Mouse (Mus musculus): ENCODE data around the gene Wdr91. TPM values are rescaled to one million over a fixed set of nuclear protein-coding genes. Genes with fewer than 3 reads are reported as not detected.

Wdr91 gene
- polyA plus RNA-seq, 1 experiment = 4.7 TPM

- WGBS = 70% methylated on average over 21 of the region's 21 CpGs
- Histone ChIP-seq H3K27me3 (ENCODE audit: control insufficient read depth, insufficient read depth, low read length) (no peaks in the 10 kb centered on the region), H3K4me1 (ENCODE audit: control insufficient read depth, insufficient read depth, insufficient read length, low read length) (peaks cover 9% of the 10 kb centered on the region; the same call in 1 of the 2 replicates), H3K27ac (ENCODE audit: insufficient read depth, low read depth, low read length) (peak overlapping the region; percentile 48), H3K36me3 (ENCODE audit: control insufficient read depth, insufficient read depth, low read length) (peaks cover 3% of the 10 kb centered on the region; the same call in 1 of the 2 replicates), H3K4me3 (ENCODE audit: low read depth, low read length) (no peak overlapping the region)
- TF ChIP-seq POLR2A (IDR thresholded peaks at IDR 0.05; ENCODE audit: low read depth, low read length) (no peak), CTCF (IDR thresholded peaks at IDR 0.05; ENCODE audit: extremely low read depth, insufficient read length, insufficient replicate concordance, low read depth, low read length) (no peak)
These were observed 36.4 kb downstream of the Wdr91 start for GRCm38 (mm10) chr6:34874101-34874921.

DNA sequence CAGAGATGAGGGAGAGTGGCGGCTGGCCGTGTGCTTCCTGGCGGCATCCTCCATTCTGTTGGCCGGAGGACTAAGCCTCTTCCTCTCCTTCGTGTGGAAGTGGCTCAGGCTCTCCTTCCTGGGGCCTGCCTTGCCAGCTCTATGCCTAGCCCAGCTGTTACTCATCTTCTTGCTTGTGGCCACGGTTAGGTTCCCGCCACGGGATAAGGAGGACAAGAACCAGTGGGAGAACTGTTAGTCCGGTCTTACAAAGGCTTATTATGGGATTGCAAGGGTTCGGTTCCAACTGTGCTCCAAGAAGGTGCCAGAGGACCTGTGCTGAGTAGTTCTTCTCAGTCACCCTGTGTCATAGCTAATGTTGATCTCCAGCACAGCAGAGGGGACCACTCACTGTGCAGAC lies 37.8 kb downstream of the Wdr91 start:
- Histone ChIP-seq H3K36me3 (ENCODE audit: control insufficient read depth, insufficient read depth, low read length) (peaks cover 3% of the 10 kb centered on the region; the same call in 1 of the 2 replicates), H3K27ac (ENCODE audit: insufficient read depth, low read depth, low read length) (no peak overlapping the region), H3K4me3 (ENCODE audit: low read depth, low read length) (no peak overlapping the region), H3K27me3 (ENCODE audit: control insufficient read depth, insufficient read depth, low read length) (no peaks in the 10 kb centered on the region), H3K4me1 (ENCODE audit: control insufficient read depth, insufficient read depth, insufficient read length, low read length) (peaks cover 11% of the 10 kb centered on the region; the same call in 1 of the 2 replicates)
- no peak for TF ChIP-seq POLR2A (IDR thresholded peaks at IDR 0.05; ENCODE audit: low read depth, low read length)
- 83% methylated on average over 10 of the region's 10 CpGs for WGBS

DNA sequence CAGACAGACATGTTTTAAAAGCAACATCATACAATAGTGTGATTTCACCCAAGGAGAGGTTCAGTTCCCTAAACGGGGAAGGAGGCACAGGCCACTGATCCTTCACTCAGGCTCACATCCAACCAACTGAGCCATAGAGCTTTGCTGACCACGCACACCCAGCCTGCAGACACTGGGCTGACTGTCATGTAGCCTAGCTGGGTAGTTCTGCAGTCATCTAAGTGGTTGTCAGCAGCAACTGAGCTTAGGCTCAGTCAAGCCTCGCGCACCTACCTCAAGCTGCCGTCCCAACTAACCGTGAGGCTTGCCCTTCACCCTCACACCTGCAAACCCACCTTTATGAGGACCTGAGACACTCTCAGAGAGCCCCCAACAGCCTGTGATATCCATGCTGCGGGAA lies 38.7 kb downstream of the Wdr91 start:
- Histone ChIP-seq H3K36me3 (ENCODE audit: control insufficient read depth, insufficient read depth, low read length) (peaks cover 3% of the 10 kb centered on the region; the same call in 1 of the 2 replicates), H3K4me3 (ENCODE audit: low read depth, low read length) (no peak overlapping the region), H3K27ac (ENCODE audit: insufficient read depth, low read depth, low read length) (no peak overlapping the region), H3K4me1 (ENCODE audit: control insufficient read depth, insufficient read depth, insufficient read length, low read length) (peaks cover 16% of the 10 kb centered on the region), H3K27me3 (ENCODE audit: control insufficient read depth, insufficient read depth, low read length) (no peaks in the 10 kb centered on the region)
- 89% methylated on average over 7 of the region's 7 CpGs for WGBS
- TF ChIP-seq CTCF (IDR thresholded peaks at IDR 0.05; ENCODE audit: extremely low read depth, insufficient read length, insufficient replicate concordance, low read depth, low read length) (no peak), POLR2A (IDR thresholded peaks at IDR 0.05; ENCODE audit: low read depth, low read length) (no peak)

DNA sequence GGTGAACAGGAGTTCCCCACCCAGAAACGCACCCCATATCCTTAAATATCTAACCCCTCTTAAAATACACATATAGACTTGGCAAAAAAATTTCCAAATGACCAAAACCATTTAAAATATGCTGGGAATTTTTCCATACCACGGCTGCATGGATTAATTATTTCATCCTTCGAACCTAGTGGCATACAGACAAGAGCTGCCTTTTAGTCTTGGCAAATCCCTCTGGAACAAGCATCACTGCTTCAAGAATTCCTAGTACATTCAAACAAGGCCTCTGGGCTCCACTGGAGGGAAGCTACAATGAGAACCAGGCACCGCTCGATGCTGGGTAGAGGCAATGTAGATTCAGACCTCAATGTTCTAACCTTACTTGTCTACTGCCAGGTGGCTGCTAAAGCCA lies 40.0 kb downstream of the Wdr91 start:
- H3K27ac ChIP-seq (ENCODE audit: insufficient read depth, low read depth, low read length) = no peak overlapping the region
- peaks cover 3% of the 10 kb centered on the region for H3K36me3 ChIP-seq (ENCODE audit: control insufficient read depth, insufficient read depth, low read length)
- H3K4me3 ChIP-seq (ENCODE audit: low read depth, low read length) = no peak overlapping the region
- 80% methylated on average over 5 of the region's 5 CpGs for WGBS
- peaks cover 21% of the 10 kb centered on the region for H3K4me1 ChIP-seq (ENCODE audit: control insufficient read depth, insufficient read depth, insufficient read length, low read length)
- H3K27me3 ChIP-seq (ENCODE audit: control insufficient read depth, insufficient read depth, low read length) = no peaks in the 10 kb centered on the region
- no peak for TF ChIP-seq POLR2A (IDR thresholded peaks at IDR 0.05; ENCODE audit: low read depth, low read length)
- TF ChIP-seq CTCF (IDR thresholded peaks at IDR 0.05; ENCODE audit: extremely low read depth, insufficient read length, insufficient replicate concordance, low read depth, low read length) = no peak

DNA sequence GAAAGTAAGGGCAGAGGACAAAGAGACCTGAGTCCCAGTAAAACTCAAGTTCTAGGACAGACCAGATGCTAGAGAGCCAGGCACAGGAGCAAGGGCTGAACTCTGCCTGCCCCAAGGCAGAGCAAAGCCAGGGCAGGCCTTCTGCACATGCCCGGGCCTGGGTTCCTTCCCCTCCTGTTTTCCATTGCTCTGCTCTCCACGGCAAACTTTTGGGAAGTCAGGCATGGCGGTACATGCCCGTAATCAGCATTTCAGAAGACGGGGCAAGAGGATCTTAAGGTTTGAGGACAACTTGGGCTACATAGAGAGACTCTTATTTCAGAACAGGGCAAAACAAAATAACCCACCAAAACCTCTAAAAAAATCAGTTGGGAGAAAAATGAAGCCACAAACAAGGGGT lies 40.5 kb downstream of the Wdr91 start:
- Histone ChIP-seq H3K4me1 (ENCODE audit: control insufficient read depth, insufficient read depth, insufficient read length, low read length) (peaks cover 26% of the 10 kb centered on the region), H3K36me3 (ENCODE audit: control insufficient read depth, insufficient read depth, low read length) (peaks cover 3% of the 10 kb centered on the region), H3K4me3 (ENCODE audit: low read depth, low read length) (no peak overlapping the region), H3K27me3 (ENCODE audit: control insufficient read depth, insufficient read depth, low read length) (no peaks in the 10 kb centered on the region), H3K27ac (ENCODE audit: insufficient read depth, low read depth, low read length) (no peak overlapping the region)
- 82% methylated on average over 5 of the region's 5 CpGs for WGBS
- TF ChIP-seq CTCF (IDR thresholded peaks at IDR 0.05; ENCODE audit: extremely low read depth, insufficient read length, insufficient replicate concordance, low read depth, low read length) (no peak), POLR2A (IDR thresholded peaks at IDR 0.05; ENCODE audit: low read depth, low read length) (no peak)

DNA sequence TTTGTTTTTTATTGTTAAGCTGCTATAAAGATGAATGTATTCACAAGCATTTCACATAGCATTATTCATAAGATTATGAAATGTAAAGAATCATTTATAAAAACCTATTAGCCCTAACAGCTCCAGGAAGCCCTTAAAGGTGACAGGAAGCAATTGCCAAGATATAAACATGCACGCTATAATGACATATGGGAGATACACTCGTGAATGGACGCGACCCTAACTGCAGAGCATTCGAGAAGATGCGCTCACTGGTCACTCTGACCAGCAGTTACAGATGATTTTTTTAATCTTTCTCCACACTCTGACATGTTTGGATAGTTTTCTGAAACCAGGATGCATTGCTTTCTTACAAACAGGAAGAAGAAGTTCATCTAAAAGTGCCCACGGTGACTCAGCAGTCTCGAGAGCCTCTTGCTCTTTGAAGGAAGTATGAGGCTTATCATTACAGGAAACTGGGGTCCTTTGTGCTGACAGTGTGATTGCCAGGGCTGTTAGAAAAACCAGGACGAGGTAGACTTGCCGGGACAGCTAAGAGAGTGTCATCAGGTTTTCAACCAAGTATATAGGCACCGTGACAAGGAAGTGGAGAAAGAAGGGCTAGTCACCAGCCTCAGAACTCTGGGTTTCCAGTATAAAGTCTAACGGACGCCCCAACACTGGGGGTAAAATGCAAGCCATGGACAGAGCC lies 41.3 kb downstream of the Wdr91 start:
- Histone ChIP-seq H3K27ac (ENCODE audit: insufficient read depth, low read depth, low read length) (peak overlapping the region; percentile 57), H3K36me3 (ENCODE audit: control insufficient read depth, insufficient read depth, low read length) (peaks cover 3% of the 10 kb centered on the region), H3K4me3 (ENCODE audit: low read depth, low read length) (no peak overlapping the region), H3K4me1 (ENCODE audit: control insufficient read depth, insufficient read depth, insufficient read length, low read length) (peaks cover 26% of the 10 kb centered on the region), H3K27me3 (ENCODE audit: control insufficient read depth, insufficient read depth, low read length) (no peaks in the 10 kb centered on the region)
- TF ChIP-seq POLR2A (IDR thresholded peaks at IDR 0.05; ENCODE audit: low read depth, low read length) (no peak), CTCF (IDR thresholded peaks at IDR 0.05; ENCODE audit: extremely low read depth, insufficient read length, insufficient replicate concordance, low read depth, low read length) (no peak)
- WGBS = 37% methylated on average over 13 of the region's 13 CpGs

- Histone ChIP-seq H3K4me3 (ENCODE audit: low read depth, low read length) (no peak overlapping the region), H3K27ac (ENCODE audit: insufficient read depth, low read depth, low read length) (peak overlapping the region; percentile 40), H3K4me1 (ENCODE audit: control insufficient read depth, insufficient read depth, insufficient read length, low read length) (peaks cover 31% of the 10 kb centered on the region), H3K27me3 (ENCODE audit: control insufficient read depth, insufficient read depth, low read length) (no peaks in the 10 kb centered on the region), H3K36me3 (ENCODE audit: control insufficient read depth, insufficient read depth, low read length) (peaks cover 3% of the 10 kb centered on the region)
- 74% methylated on average over 20 of the region's 20 CpGs for WGBS
- TF ChIP-seq POLR2A (IDR thresholded peaks at IDR 0.05; ENCODE audit: low read depth, low read length) (no peak), CTCF (IDR thresholded peaks at IDR 0.05; ENCODE audit: extremely low read depth, insufficient read length, insufficient replicate concordance, low read depth, low read length) (no peak)
These were observed 42.0 kb downstream of the Wdr91 start for GRCm38 (mm10) chr6:34868507-34869217.
